Mouse (Mus musculus) CH12.LX (cell line): ENCODE measurements around the gene Hdc. TPM values are rescaled to one million over a fixed set of nuclear protein-coding genes. Genes with fewer than 3 reads are reported as not detected.

Experiments used
- DNase-seq: peaks from one replicate; pipeline ENCODE4 v3.0.0-alpha.2; 2013; ENCODE audit errors: extremely low read depth
- H3K27ac ChIP-seq: 2 replicates; pipeline ENCODE4 v1.5.1; 2012; ENCODE audit warnings: low read depth, mild to moderate bottlenecking, control low read depth, moderate library complexity; ENCODE audit not compliant: insufficient read depth
- H3K27me3 ChIP-seq: replicated peaks from 2 replicates; pipeline ENCODE3; 2012; ENCODE audit warnings: inconsistent platforms
- H3K36me3 ChIP-seq, 2 experiments: replicated peaks in 1 of 2; 2 replicates each; pipeline versions ENCODE3 to v1.6.1; 2012; ENCODE audit warnings: inconsistent platforms in 1 of 2, low read length in 1 of 2, mild to moderate bottlenecking in 1 of 2, mixed read lengths in 1 of 2, moderate library complexity in 1 of 2; ENCODE audit not compliant: control insufficient read depth in 1 of 2, insufficient read depth in 1 of 2
- H3K4me1 ChIP-seq, 2 experiments: 2 replicates each; pipeline ENCODE4 v1.6.1; 2012; ENCODE audit warnings: inconsistent platforms in 1 of 2, moderate library complexity in 1 of 2; ENCODE audit not compliant: insufficient read depth in 2 of 2, control insufficient read depth in 1 of 2
- H3K4me2 ChIP-seq: 2 replicates; pipeline ENCODE4 v1.6.1; 2012; ENCODE audit warnings: low read depth, mild to moderate bottlenecking, control low read depth; ENCODE audit not compliant: poor library complexity, insufficient read depth, severe bottlenecking
- H3K4me3 ChIP-seq, 3 experiments: fragments of 150-350 bp in 1 of 3; sonication (generic) in 1 of 3; replicated peaks in 1 of 3; 2 replicates each; pipeline versions ENCODE3 to v1.5.1; 2011 to 2012; ENCODE audit warnings: low read depth in 2 of 3, low read length in 2 of 3, mild to moderate bottlenecking in 2 of 3, moderate library complexity in 2 of 3, control low read depth in 1 of 3, improper control_type of control experiment in 1 of 3, inconsistent platforms in 1 of 3, mixed read lengths in 1 of 3; ENCODE audit not compliant: poor library complexity in 1 of 3
- H3K79me2 ChIP-seq: replicated peaks from 2 replicates; pipeline ENCODE4 v1.6.1; 2012; ENCODE audit warnings: mild to moderate bottlenecking, moderate library complexity; ENCODE audit not compliant: control insufficient read depth, poor library complexity, insufficient read depth, severe bottlenecking; ENCODE audit errors: extremely low read depth
- H3K9ac ChIP-seq: 2 replicates; pipeline ENCODE4 v1.6.1; 2012; ENCODE audit warnings: low read depth, mild to moderate bottlenecking, control low read depth, moderate library complexity; ENCODE audit not compliant: insufficient read depth
- H3K9me3 ChIP-seq: replicated peaks from 2 replicates; pipeline ENCODE3; 2012; ENCODE audit warnings: low read length, inconsistent platforms, mixed read lengths
- BHLHE40 ChIP-seq: IDR thresholded peaks from 2 replicates; pipeline ENCODE4 v1.6.1; 2011; ENCODE audit warnings: mild to moderate bottlenecking, low read depth, low read length, improper control_type of control experiment
- E2F4 ChIP-seq: IDR thresholded peaks from 2 replicates; pipeline ENCODE4 v1.6.1; 2011; ENCODE audit warnings: low read depth, low read length, improper control_type of control experiment; ENCODE audit not compliant: insufficient replicate concordance
- ELF1 ChIP-seq: IDR thresholded peaks from 2 replicates; pipeline ENCODE4 v1.6.1; 2014; ENCODE audit warnings: low read depth, mild to moderate bottlenecking, inconsistent platforms, low read length, improper control_type of control experiment
- GABPA ChIP-seq: IDR thresholded peaks from 2 replicates; pipeline ENCODE4 v1.6.1; 2012; ENCODE audit warnings: low read depth, low read length, improper control_type of control experiment, inconsistent platforms; ENCODE audit not compliant: insufficient replicate concordance
- IRF4 ChIP-seq: IDR thresholded peaks from 2 replicates; pipeline ENCODE4 v1.6.1; 2014; ENCODE audit warnings: low read depth, mild to moderate bottlenecking, inconsistent platforms, low read length, improper control_type of control experiment
- JUN ChIP-seq: IDR thresholded peaks from 2 replicates; pipeline ENCODE4 v1.6.1; 2011; ENCODE audit warnings: low read depth, mild to moderate bottlenecking, low read length, improper control_type of control experiment, moderate library complexity; ENCODE audit not compliant: insufficient read depth
- MAFK ChIP-seq: IDR thresholded peaks from 2 replicates; pipeline ENCODE4 v1.6.1; 2011; ENCODE audit warnings: low read length, improper control_type of control experiment; ENCODE audit not compliant: insufficient replicate concordance
- MAX ChIP-seq: IDR thresholded peaks from 2 replicates; pipeline ENCODE4 v1.6.1; 2011; ENCODE audit warnings: low read length, improper control_type of control experiment
- MAZ ChIP-seq: IDR thresholded peaks from 2 replicates; pipeline ENCODE4 v1.6.1; 2012; ENCODE audit warnings: low read depth, mild to moderate bottlenecking, inconsistent platforms, low read length, improper control_type of control experiment, moderate library complexity
- MEF2A ChIP-seq: IDR thresholded peaks from 2 replicates; pipeline ENCODE4 v1.6.1; 2014; ENCODE audit warnings: low read depth, mild to moderate bottlenecking, inconsistent platforms, low read length, improper control_type of control experiment, borderline replicate concordance
- MXI1 ChIP-seq: IDR thresholded peaks from 2 replicates; pipeline ENCODE4 v1.6.1; 2011; ENCODE audit warnings: mild to moderate bottlenecking, low read depth, low read length, improper control_type of control experiment
- MYC ChIP-seq: IDR thresholded peaks from 2 replicates; pipeline ENCODE4 v1.6.1; 2011; ENCODE audit warnings: low read depth, mild to moderate bottlenecking, improper control_type of control experiment, low read length
- NRF1 ChIP-seq: IDR thresholded peaks from 2 replicates; pipeline ENCODE4 v1.6.1; 2014; ENCODE audit warnings: low read depth, mild to moderate bottlenecking, inconsistent platforms, low read length, improper control_type of control experiment, moderate library complexity
- RAD21 ChIP-seq: IDR thresholded peaks from 2 replicates; pipeline ENCODE4 v1.6.1; 2011; ENCODE audit warnings: low read depth, mild to moderate bottlenecking, low read length, improper control_type of control experiment, moderate library complexity
- RCOR1 ChIP-seq: conservative IDR thresholded peaks from 2 replicates; pipeline ENCODE4 v1.6.1; 2012; ENCODE audit warnings: low read depth, mild to moderate bottlenecking, inconsistent platforms, low read length, improper control_type of control experiment
- SIN3A ChIP-seq: IDR thresholded peaks from 2 replicates; pipeline ENCODE4 v1.6.1; 2012; ENCODE audit warnings: low read length, improper control_type of control experiment, inconsistent platforms
- TCF12 ChIP-seq: IDR thresholded peaks from 2 replicates; pipeline ENCODE4 v1.6.1; 2014; ENCODE audit warnings: low read depth, mild to moderate bottlenecking, inconsistent platforms, low read length, improper control_type of control experiment
- USF1 ChIP-seq: IDR thresholded peaks from 2 replicates; pipeline ENCODE4 v1.6.1; 2014; ENCODE audit warnings: low read depth, mild to moderate bottlenecking, inconsistent platforms, low read length, improper control_type of control experiment
- USF2 ChIP-seq: conservative IDR thresholded peaks from 2 replicates; pipeline ENCODE4 v1.6.1; 2011; ENCODE audit warnings: low read depth, low read length, improper control_type of control experiment
- ZC3H11A ChIP-seq: IDR thresholded peaks from 2 replicates; pipeline ENCODE4 v1.6.1; 2012; ENCODE audit warnings: low read depth, mild to moderate bottlenecking, inconsistent platforms, low read length, improper control_type of control experiment
- dilution Hi-C: fragments of 300-500 bp; cut with MboI; formaldehyde crosslinking; loops from 2 replicates; pipeline ENCODE4 v1.14.3; 2020; ENCODE audit warnings: low sequenced_read_pairs; ENCODE audit not compliant: extremely low pct_unique_long_range_greater_than_20kb, extremely low pct_ligation_motif_present
- in situ Hi-C: fragments of 300-500 bp; cut with MboI; formaldehyde crosslinking; loops from 3 replicates; pipeline ENCODE4 v1.14.3; 2019; ENCODE audit warnings: low sequenced_read_pairs, low pct_ligation_motif_present, low pct_unique_long_range_greater_than_20kb, mixed read lengths
- polyA plus RNA-seq: library from polyadenylated mRNA; unstranded; fragments of >175 nt; gene quantifications from 2 replicates; pipeline ENCODE4 v1.2.1, GENCODE M21; 2012; ENCODE audit warnings: low read depth; ENCODE audit not compliant: insufficient read length
- total RNA-seq, 2 experiments: library from RNA; depleted of rRNA; stranded (reverse); fragments of 300-350 nt in 1 of 2; fragments of >200 nt in 1 of 2; gene quantifications; 2 replicates each; pipeline ENCODE4 v1.2.3; 2012 to 2014

Hdc gene
- total and polyA plus RNA-seq, 3 experiments, result 1.5 to 1.8 (median 1.6) TPM

- H3K9me3 ChIP-seq, result peaks cover 6% of the 10 kb centered on the region
- H3K4me1 ChIP-seq, result peaks cover 3 to 9% of the 10 kb centered on the region in 2 experiments; a peak in 3 of 4 replicates
- H3K4me3 ChIP-seq, result no peak overlapping the region
- H3K9ac ChIP-seq, result no peak overlapping the region
- no peak overlapping the region for H3K4me2 ChIP-seq
- no peaks in the 10 kb centered on the region for H3K79me2 ChIP-seq
- dilution Hi-C loops (no loop called here), in situ Hi-C loops (no loop called here)
- H3K27me3 ChIP-seq, result no peaks in the 10 kb centered on the region
- TF ChIP-seq MEF2A (no peak), USF1 (no peak), USF2 (no peak), E2F4 (no peak), ZC3H11A (no peak), RAD21 (no peak), MYC (no peak)
- DNase-seq, result no peak
- no peak overlapping the region for H3K27ac ChIP-seq
- H3K36me3 ChIP-seq, result no peaks in the 10 kb centered on the region
These were observed 63.6 kb downstream of the Hdc start for GRCm38 (mm10) chr2:126555533-126555932.

DNA sequence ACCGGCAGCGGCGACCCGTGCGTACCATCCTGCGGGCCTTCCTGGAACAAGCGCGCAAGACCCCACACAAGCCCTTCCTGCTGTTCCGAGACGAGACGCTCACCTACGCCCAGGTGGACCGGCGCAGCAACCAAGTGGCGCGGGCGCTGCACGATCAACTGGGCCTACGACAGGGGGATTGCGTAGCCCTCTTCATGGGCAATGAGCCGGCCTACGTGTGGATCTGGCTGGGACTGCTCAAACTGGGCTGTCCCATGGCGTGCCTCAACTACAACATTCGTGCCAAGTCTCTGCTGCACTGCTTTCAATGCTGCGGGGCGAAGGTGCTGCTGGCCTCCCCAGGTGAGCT, 65.8 kb downstream of the Hdc start:
- Histone ChIP-seq H3K79me2 (no peaks in the 10 kb centered on the region), H3K9ac (no peak overlapping the region), H3K27me3 (no peaks in the 10 kb centered on the region), H3K9me3 (peaks cover 6% of the 10 kb centered on the region), H3K27ac (no peak overlapping the region), H3K4me3 (no peak overlapping the region), H3K4me1 (peaks cover 3 to 9% of the 10 kb centered on the region in 2 experiments; a peak in 3 of 4 replicates), H3K36me3 (no peaks in the 10 kb centered on the region), H3K4me2 (no peak overlapping the region)
- in situ Hi-C loops (no loop called here), dilution Hi-C loops (no loop called here)
- no peak for DNase-seq
- no peak for TF ChIP-seq RCOR1

- TF ChIP-seq BHLHE40 (no peak), MAZ (no peak), USF1 (no peak), SIN3A (no peak), RCOR1 (no peak), MXI1 (no peak), MAFK (no peak), GABPA (no peak), ELF1 (no peak), NRF1 (no peak), TCF12 (no peak), JUN (no peak), IRF4 (no peak), MAX (no peak)
- in situ Hi-C loops (no loop called here), dilution Hi-C loops (no loop called here)
- no peak within 1 kb of the TSS for H3K27ac ChIP-seq
- H3K79me2 ChIP-seq, result no peaks in the 10 kb centered on the region
- H3K27me3 ChIP-seq, result no peaks in the 10 kb centered on the region
- peaks cover 6% of the 10 kb centered on the region for H3K9me3 ChIP-seq
- no peak within 1 kb of the TSS for H3K4me2 ChIP-seq
- no peaks in the 10 kb centered on the region for H3K36me3 ChIP-seq
- no peak within 1 kb of the TSS for H3K4me3 ChIP-seq
- DNase-seq, result no peak
- no peak within 1 kb of the TSS for H3K9ac ChIP-seq
- H3K4me1 ChIP-seq, result peaks cover 3 to 9% of the 10 kb centered on the region in 2 experiments; a peak in 3 of 4 replicates
These were observed 66.5 kb downstream of the Hdc start, which contains the start of gene Slc27a2 for GRCm38 (mm10) chr2:126552357-126553290. Slc27a2 (plus strand) TSS chr2:126552407.
